Mouse (Mus musculus): Measurements from ENCODE around the gene Lca5l.

DNA sequence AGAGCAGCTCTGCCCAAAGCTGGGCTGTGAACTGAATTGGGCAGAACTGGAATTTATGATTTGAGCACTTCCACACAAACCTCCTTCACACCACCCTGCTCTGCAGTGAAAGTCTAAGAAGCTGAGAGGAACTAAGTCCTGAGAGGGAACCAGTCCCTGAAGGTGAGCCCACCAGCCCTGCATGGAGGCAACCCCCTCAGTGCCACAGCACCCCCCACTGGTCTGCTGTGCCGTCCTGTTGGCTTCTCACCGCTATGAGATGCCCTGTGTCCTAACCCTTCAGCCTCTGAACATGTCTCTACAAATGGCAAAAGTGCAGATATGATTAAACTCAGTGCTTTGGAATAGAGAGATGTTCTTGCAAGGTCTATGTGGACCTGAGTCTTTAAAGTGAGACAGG is 79.3 kb downstream of the Lca5l start:
- TF ChIP-seq CTCF (IDR thresholded peaks at IDR 0.05; ENCODE audit: borderline replicate concordance, control insufficient read depth, extremely low read depth, insufficient read depth, low read length, poor library complexity) (no peak), POLR2A (IDR thresholded peaks at IDR 0.05; ENCODE audit: control insufficient read depth, extremely low read depth, insufficient read depth, low read length, poor library complexity) (no peak)
